10 mouse cellular contexts compared by ENCODE assay signal in genomic region chr5:150431286-150431685, GRCm38 (mm10).
DNase-seq lines count a peak whose midpoint lies in the region; ATAC-seq and TF ChIP-seq lines count a peak whose summit lies in the region.
"Had no signal": no experiment of that assay in that cellular context is flagged by ENCODE, and none has a peak within 500 bp of the region (broad histone marks: within the 10 kb centered on the region; RNA-seq: fewer than 3 reads in every experiment).

No protein-coding gene starts in this region.

- no peak for TF ChIP-seq POLR2A in spleen, adult 2 months (IDR thresholded peaks at IDR 0.05; ENCODE audit: low read depth, low read length)

- no peak overlapping the region for H3K27ac ChIP-seq in heart, embryonic 11.5 days (ENCODE audit: low read depth, low read length)
- H3K27ac ChIP-seq in spleen, adult 2 months (ENCODE audit: insufficient read depth, low read length), result no peak overlapping the region
- H3K27ac ChIP-seq: lung, embryonic 15.5 days had no signal

- 89% methylated on average over 7 of the region's 7 CpGs for WGBS in heart, embryonic 11.5 days (ENCODE audit: insufficient replicate concordance)
- 94% methylated on average over 7 of the region's 7 CpGs for WGBS in spleen, adult 2 months

- no peak overlapping the region for H3K9ac ChIP-seq in heart, embryonic 11.5 days (ENCODE audit: low read depth, low read length)
- H3K9ac ChIP-seq: lung, embryonic 15.5 days had no signal

- H3K4me2 ChIP-seq in heart, embryonic 11.5 days, result no peak overlapping the region
- H3K4me2 ChIP-seq: lung, embryonic 15.5 days had no signal

- DNase-seq in heart, postnatal 4 days, result peak; percentile 36
- DNase-seq in spleen, adult 2 months (ENCODE audit: low read depth in 1 of 2, low spot score in 2 of 2), result peak in 1 of 2 experiments; percentile 11
- no peak for DNase-seq in spleen, adult 12 weeks (ENCODE audit: low spot score)
- DNase-seq in thymus, postnatal 4 days, result peak; percentile 78
- no peak for DNase-seq in adrenal gland, postnatal 14 days
- DNase-seq in left cerebral cortex, postnatal 36 days (ENCODE audit: low spot score in 2 of 2), result no peak

- H3K4me1 ChIP-seq in heart, embryonic 11.5 days (ENCODE audit: control insufficient read depth, insufficient read depth, low read length), result no peaks in the 10 kb centered on the region
- no peaks in the 10 kb centered on the region for H3K4me1 ChIP-seq in spleen, adult 2 months (ENCODE audit: control insufficient read depth, insufficient read depth, insufficient read length)
- H3K4me1 ChIP-seq: lung, embryonic 15.5 days had no signal

- TF ChIP-seq CTCF in spleen, adult 2 months (IDR thresholded peaks at IDR 0.05; ENCODE audit: extremely low read depth, insufficient read depth, insufficient read length, insufficient replicate concordance), result peak; percentile 19; the same call in 1 of the 2 replicates

- no peak for ATAC-seq in heart, embryonic 11.5 days (replicated peaks; ENCODE audit: insufficient number of reproducible peaks, low FRiP score, low TSS enrichment)
- ATAC-seq in erythroblast, adult 5-6 weeks (replicated peaks; ENCODE audit: low FRiP score, poor library complexity, severe bottlenecking), result 0 out of 2 replicates have a peak, but pooled peaks have one; percentile 58
- ATAC-seq: hindbrain, embryonic 16.5 days had no signal

- intact Hi-C loops in left cerebral cortex, postnatal 36 days (cut with DNase I), result no loop called here

- H3K9me3 ChIP-seq in heart, embryonic 11.5 days (replicated peaks; ENCODE audit: control insufficient read depth, low read length), result peaks cover 2% of the 10 kb centered on the region; the same call in 1 of the 2 replicates
- H3K9me3 ChIP-seq: lung, embryonic 15.5 days had no signal

- H3K27me3 ChIP-seq in heart, embryonic 11.5 days (ENCODE audit: control insufficient read depth, insufficient read depth, low read length), result no peaks in the 10 kb centered on the region
- H3K27me3 ChIP-seq in spleen, adult 2 months (ENCODE audit: control insufficient read depth, insufficient read depth, low read length), result no peaks in the 10 kb centered on the region
- H3K27me3 ChIP-seq: lung, embryonic 15.5 days had no signal

- no peak overlapping the region for H3K4me3 ChIP-seq in heart, embryonic 11.5 days (ENCODE audit: low read depth, low read length)
- no peak overlapping the region for H3K4me3 ChIP-seq in spleen, adult 2 months (ENCODE audit: extremely low read depth, insufficient read depth, insufficient read length)
- H3K4me3 ChIP-seq: lung, embryonic 15.5 days had no signal

- H3K36me3 ChIP-seq in heart, embryonic 11.5 days (ENCODE audit: control insufficient read depth, insufficient read depth, low read length), result peaks cover 38% of the 10 kb centered on the region
- peaks cover 15% of the 10 kb centered on the region for H3K36me3 ChIP-seq in spleen, adult 2 months (ENCODE audit: control insufficient read depth, insufficient read depth, low read length)
- H3K36me3 ChIP-seq: lung, embryonic 15.5 days had no signal

Comparison
In these comparisons a context has a peak if more than half of its experiments do, and no peak if none do; other contexts are left out.
1. DNase-seq: peak in heart, postnatal 4 days (single experiment) and thymus, postnatal 4 days (single experiment); none in spleen, adult 12 weeks (single experiment), adrenal gland, postnatal 14 days (single experiment) and left cerebral cortex, postnatal 36 days (0 of 2).